Mouse (Mus musculus) CH12.LX (cell line): ENCODE measurements around the gene Hdac9.

Source experiments
- CTCF ChIP-seq, 2 experiments: IDR thresholded peaks in 1 of 2; conservative IDR thresholded peaks in 1 of 2; 2 replicates each; pipeline ENCODE4 v1.5.1; 2011 to 2012; ENCODE audit warnings: low read depth in 2 of 2, low read length in 2 of 2, improper control_type of control experiment in 1 of 2, inconsistent platforms in 1 of 2, mild to moderate bottlenecking in 1 of 2, moderate library complexity in 1 of 2
- HCFC1 ChIP-seq: IDR thresholded peaks from 2 replicates; pipeline ENCODE4 v1.6.1; 2012; ENCODE audit warnings: low read depth, mild to moderate bottlenecking, inconsistent platforms, low read length, improper control_type of control experiment
- MAZ ChIP-seq: IDR thresholded peaks from 2 replicates; pipeline ENCODE4 v1.6.1; 2012; ENCODE audit warnings: low read depth, mild to moderate bottlenecking, inconsistent platforms, low read length, improper control_type of control experiment, moderate library complexity
- UBTF ChIP-seq: IDR thresholded peaks from 2 replicates; pipeline ENCODE4 v1.6.1; 2012; ENCODE audit warnings: low read depth, mild to moderate bottlenecking, inconsistent platforms, low read length, improper control_type of control experiment, moderate library complexity

GRCm38 (mm10) chr12:34092953-34093352, 823.9 kb downstream of the Hdac9 start:
- no peak for TF ChIP-seq MAZ
- TF ChIP-seq CTCF (conservative IDR thresholded peaks at IDR 0.05 in 1 of 2, IDR thresholded peaks at IDR 0.05 in 1 of 2; ENCODE audit: low read depth in 2 of 2, low read length in 2 of 2): no peak
- TF ChIP-seq HCFC1: no peak
- TF ChIP-seq UBTF: no peak
